Mouse (Mus musculus): ENCODE results near the gene Ufc1.

DNA sequence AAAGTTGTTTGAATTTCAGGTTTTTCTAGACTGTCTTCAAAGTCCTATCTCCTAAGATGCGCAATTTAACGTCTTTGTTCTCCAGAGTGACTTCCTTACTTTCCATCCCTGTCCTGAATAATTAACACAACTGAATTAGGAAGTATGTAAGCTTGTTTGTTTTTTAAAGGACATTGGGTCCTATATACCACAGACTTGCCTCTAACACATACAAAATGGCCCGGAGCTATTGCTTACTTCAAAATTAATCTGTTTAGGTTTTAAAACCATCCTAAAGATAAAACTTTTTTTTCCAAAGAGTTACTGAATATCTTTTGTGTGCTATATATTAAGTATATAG, 209 bp upstream of the Ufc1 start:
- TF ChIP-seq POLR2A (IDR thresholded peaks at IDR 0.05; ENCODE audit: insufficient read length, low read depth) (no peak), POLR2AphosphoS2 (IDR thresholded peaks at IDR 0.05; ENCODE audit: insufficient read length, low read depth) (no peak)

All from myocyte (in vitro differentiated cells).